9 mouse cellular contexts compared by ENCODE assay signal in genomic region chr14:23885539-23885938, GRCm38 (mm10).
DNase-seq lines count a peak whose midpoint lies in the region; ATAC-seq and TF ChIP-seq lines count a peak whose summit lies in the region.
"Had no signal": no experiment of that assay in that cellular context is flagged by ENCODE, and none has a peak within 500 bp of the region (broad histone marks: within the 10 kb centered on the region; RNA-seq: fewer than 3 reads in every experiment).

No protein-coding gene starts in this region.

- no peaks in the 10 kb centered on the region for H3K36me3 ChIP-seq in kidney, embryonic 14.5 days (ENCODE audit: control insufficient read depth, insufficient read depth, low read length)
- no peaks in the 10 kb centered on the region for H3K36me3 ChIP-seq in heart, postnatal 0 days (replicated peaks; ENCODE audit: control insufficient read depth, insufficient read depth, low read length)
- no peaks in the 10 kb centered on the region for H3K36me3 ChIP-seq in lung, postnatal 0 days (ENCODE audit: insufficient read depth, low read length)
- H3K36me3 ChIP-seq: limb, embryonic 15.5 days had no signal

- H3K27ac ChIP-seq in kidney, embryonic 14.5 days (ENCODE audit: low read depth, low read length): no peak overlapping the region
- no peak overlapping the region for H3K27ac ChIP-seq in heart, postnatal 0 days (ENCODE audit: low read depth)
- no peak overlapping the region for H3K27ac ChIP-seq in lung, postnatal 0 days (ENCODE audit: low read length)
- H3K27ac ChIP-seq: limb, embryonic 15.5 days had no signal

- WGBS in kidney, embryonic 14.5 days: 36% methylated on average over 6 of the region's 6 CpGs
- 16% methylated on average over 6 of the region's 6 CpGs for WGBS in heart, postnatal 0 days
- WGBS in lung, postnatal 0 days: 32% methylated on average over 6 of the region's 6 CpGs

- no peaks in the 10 kb centered on the region for H3K27me3 ChIP-seq in kidney, embryonic 14.5 days (ENCODE audit: control insufficient read depth, insufficient read depth, low read length)
- no peaks in the 10 kb centered on the region for H3K27me3 ChIP-seq in heart, postnatal 0 days (ENCODE audit: control insufficient read depth, insufficient read depth, low read length)
- H3K27me3 ChIP-seq in lung, postnatal 0 days (replicated peaks; ENCODE audit: insufficient read depth, low read length): no peaks in the 10 kb centered on the region
- H3K27me3 ChIP-seq: limb, embryonic 15.5 days had no signal

- H3K4me1 ChIP-seq in kidney, embryonic 14.5 days (ENCODE audit: control insufficient read depth, insufficient read depth, low read length): peaks cover 6% of the 10 kb centered on the region; the same call in 1 of the 2 replicates
- H3K4me1 ChIP-seq in heart, postnatal 0 days (ENCODE audit: control insufficient read depth, insufficient read depth): no peaks in the 10 kb centered on the region
- no peaks in the 10 kb centered on the region for H3K4me1 ChIP-seq in lung, postnatal 0 days (ENCODE audit: insufficient read depth, low read depth, low read length)

- DNase-seq in kidney, adult 11 months: no peak
- DNase-seq in adrenal gland, postnatal 25 days: peak; percentile 63
- peak; percentile 44 for DNase-seq in heart, postnatal 0 days (ENCODE audit: low spot score)
- peak; percentile 75 for DNase-seq in lung, postnatal 0 days (ENCODE audit: low spot score)
- DNase-seq in urinary bladder, postnatal 36 days (ENCODE audit: low spot score in 2 of 2): peak; percentile 24 to 69
- DNase-seq in natural killer cell, adult 2 months (ENCODE audit: low spot score in 2 of 2): no peak

- H3K4me3 ChIP-seq in kidney, embryonic 14.5 days (ENCODE audit: low read length): no peak overlapping the region
- no peak overlapping the region for H3K4me3 ChIP-seq in heart, postnatal 0 days (ENCODE audit: low read depth, low read length)
- no peak overlapping the region for H3K4me3 ChIP-seq in lung, postnatal 0 days (ENCODE audit: low read depth, low read length)
- H3K4me3 ChIP-seq: limb, embryonic 15.5 days had no signal

- ATAC-seq in kidney, embryonic 14.5 days (ENCODE audit: low FRiP score, low TSS enrichment): 0 out of 2 replicates have a peak, but pooled peaks have one; percentile 49
- ATAC-seq in heart, postnatal 0 days (ENCODE audit: insufficient read depth, low read depth): peak; percentile 49
- peak; percentile 86 for ATAC-seq in lung, postnatal 0 days
- no peak for ATAC-seq in megakaryocyte-erythroid progenitor cell, adult 5-6 weeks (replicated peaks; ENCODE audit: low FRiP score, low TSS enrichment, poor library complexity, severe bottlenecking)

- TF ChIP-seq EP300 in heart, postnatal 0 days (IDR thresholded peaks at IDR 0.05; ENCODE audit: low read depth): no peak
- TF ChIP-seq EP300 in lung, postnatal 0 days (IDR thresholded peaks at IDR 0.05): no peak

- TF ChIP-seq CTCF in heart, postnatal 0 days (IDR thresholded peaks at IDR 0.05; ENCODE audit: low read depth): no peak
- no peak for TF ChIP-seq CTCF in lung, postnatal 0 days (IDR thresholded peaks at IDR 0.05)

- H3K4me2 ChIP-seq in kidney, embryonic 14.5 days (replicated peaks; ENCODE audit: low read depth, low read length): no peak overlapping the region
- H3K4me2 ChIP-seq in heart, postnatal 0 days (ENCODE audit: low read depth, low read length): no peak overlapping the region
- H3K4me2 ChIP-seq in lung, postnatal 0 days (replicated peaks; ENCODE audit: low read depth, low read length): no peak overlapping the region
- H3K4me2 ChIP-seq: limb, embryonic 15.5 days had no signal

- H3K9me3 ChIP-seq in kidney, embryonic 14.5 days (ENCODE audit: control insufficient read depth, low read length): no peaks in the 10 kb centered on the region
- H3K9me3 ChIP-seq in heart, postnatal 0 days (replicated peaks; ENCODE audit: control insufficient read depth, low read length): no peaks in the 10 kb centered on the region
- no peaks in the 10 kb centered on the region for H3K9me3 ChIP-seq in lung, postnatal 0 days (ENCODE audit: low read length)
- H3K9me3 ChIP-seq: limb, embryonic 15.5 days had no signal

- no peak overlapping the region for H3K9ac ChIP-seq in kidney, embryonic 14.5 days (ENCODE audit: low read depth, low read length)
- H3K9ac ChIP-seq in heart, postnatal 0 days (replicated peaks; ENCODE audit: low read depth, low read length): no peak overlapping the region
- H3K9ac ChIP-seq in lung, postnatal 0 days (replicated peaks; ENCODE audit: low read depth): no peak overlapping the region
- H3K9ac ChIP-seq: limb, embryonic 15.5 days had no signal

Comparison
In these comparisons a context has a peak if more than half of its experiments do, and no peak if none do; other contexts are left out.
1. DNase-seq: peak in adrenal gland, postnatal 25 days (single experiment), heart, postnatal 0 days (single experiment), lung, postnatal 0 days (single experiment) and urinary bladder, postnatal 36 days (2 of 2); none in kidney, adult 11 months (single experiment) and natural killer cell, adult 2 months (0 of 2).